Mouse (Mus musculus) heart, postnatal 0 days (tissue): ENCODE results near the gene Ltbp1.

Source experiments
- CTCF ChIP-seq: IDR thresholded peaks from 2 replicates; pipeline ENCODE4 v1.5.1; 2016; ENCODE audit warnings: antibody characterized with exemption, control low read depth, low read depth
- EP300 ChIP-seq: IDR thresholded peaks from 2 replicates; pipeline ENCODE4 v1.6.1; 2016; ENCODE audit warnings: antibody characterized with exemption, low read depth

DNA sequence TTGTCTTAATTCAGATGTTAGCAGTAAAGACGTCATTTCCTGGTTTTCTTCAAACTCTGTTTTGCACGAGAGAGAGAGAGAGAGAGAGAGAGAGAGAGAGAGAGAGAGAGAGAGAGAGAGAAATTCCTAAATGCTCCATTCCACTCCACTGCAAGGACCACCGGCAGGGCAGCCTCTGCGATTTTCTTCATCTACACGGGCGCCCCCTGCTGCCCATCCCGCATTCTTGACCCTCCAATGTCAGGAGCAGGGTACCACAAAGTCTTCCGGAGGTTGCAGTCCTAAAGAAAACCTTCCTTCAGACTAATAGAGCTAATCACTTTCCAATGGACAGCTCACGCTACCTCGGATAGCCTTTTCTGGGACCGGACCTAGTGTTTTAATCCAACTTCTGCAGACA, 548 bp upstream of the Ltbp1 start:
- TF ChIP-seq CTCF (peak; percentile 83), EP300 (no peak)
